Mouse (Mus musculus) liver, embryonic 11.5 days (tissue): ENCODE data around the gene Esr2. TPM values are rescaled to one million over a fixed set of nuclear protein-coding genes. Genes with fewer than 3 reads are reported as not detected.

Experiments
- ATAC-seq: fragments of 200-750 bp; cut with Nextera tagmentation; replicated peaks from 2 replicates; pipeline ENCODE4 v1.8.0; 2017; ENCODE audit warnings: moderate number of reproducible peaks, mild to moderate bottlenecking, moderate TSS enrichment, moderate library complexity; ENCODE audit not compliant: low FRiP score
- DNase-seq: peaks from one replicate; pipeline ENCODE4 v3.0.0-alpha.2; 2017; ENCODE audit warnings: low spot score
- H3K27ac ChIP-seq: fragments of 300-500 bp; sonication (generic); 2 replicates; pipeline ENCODE4 v1.5.1; 2014; ENCODE audit warnings: mild to moderate bottlenecking, low read depth, low read length, control low read depth
- H3K27me3 ChIP-seq: fragments of 300-500 bp; sonication (generic); replicated peaks from 2 replicates; pipeline ENCODE4 v1.6.1; 2014; ENCODE audit warnings: low read length, mixed read lengths; ENCODE audit not compliant: control insufficient read depth, insufficient read depth
- H3K36me3 ChIP-seq: fragments of 300-500 bp; sonication (generic); 2 replicates; pipeline ENCODE4 v1.6.1; 2014; ENCODE audit warnings: mild to moderate bottlenecking, low read length, moderate library complexity, mixed read lengths; ENCODE audit not compliant: control insufficient read depth, insufficient read depth
- H3K4me1 ChIP-seq: fragments of 300-500 bp; sonication (generic); replicated peaks from 2 replicates; pipeline ENCODE4 v1.6.1; 2014; ENCODE audit warnings: low read length, mixed read lengths; ENCODE audit not compliant: control insufficient read depth, insufficient read depth
- H3K4me2 ChIP-seq: fragments of 300-500 bp; sonication (generic); 2 replicates; pipeline ENCODE4 v1.6.1; 2014; ENCODE audit warnings: mild to moderate bottlenecking, control low read depth, moderate library complexity
- H3K4me3 ChIP-seq: fragments of 300-500 bp; sonication (generic); 2 replicates; pipeline ENCODE4 v1.5.1; 2014; ENCODE audit warnings: low read depth, low read length, control low read depth
- H3K9ac ChIP-seq: fragments of 300-500 bp; sonication (generic); 2 replicates; pipeline ENCODE4 v1.6.1; 2014; ENCODE audit warnings: low read depth, low read length, control low read depth
- H3K9me3 ChIP-seq: fragments of 300-500 bp; sonication (generic); 2 replicates; pipeline ENCODE4 v1.6.1; 2016; ENCODE audit warnings: low read length, inconsistent platforms, mixed read lengths; ENCODE audit not compliant: control insufficient read depth
- WGBS: fragments of 180-500 bp; shearing (Covaris S2); extraction: QIAGEN DNeasy Blood & Tissue Kit; methylation state at CpG from one replicate; pipeline ENCODE4 v1.1.7; 2014; 5-methylcytosine and 5-hydroxymethylcytosine counted together
- polyA plus RNA-seq: library from polyadenylated mRNA; unstranded; fragments of >200 nt; fragmentation: Nextera tagmentation; extraction: Ambion mirVana; gene quantifications from 2 replicates; pipeline ENCODE4 v1.2.1, GENCODE M21; 2014

Esr2 gene
- polyA plus RNA-seq, 1 experiment from 2014 or later = 0.15 TPM

DNA sequence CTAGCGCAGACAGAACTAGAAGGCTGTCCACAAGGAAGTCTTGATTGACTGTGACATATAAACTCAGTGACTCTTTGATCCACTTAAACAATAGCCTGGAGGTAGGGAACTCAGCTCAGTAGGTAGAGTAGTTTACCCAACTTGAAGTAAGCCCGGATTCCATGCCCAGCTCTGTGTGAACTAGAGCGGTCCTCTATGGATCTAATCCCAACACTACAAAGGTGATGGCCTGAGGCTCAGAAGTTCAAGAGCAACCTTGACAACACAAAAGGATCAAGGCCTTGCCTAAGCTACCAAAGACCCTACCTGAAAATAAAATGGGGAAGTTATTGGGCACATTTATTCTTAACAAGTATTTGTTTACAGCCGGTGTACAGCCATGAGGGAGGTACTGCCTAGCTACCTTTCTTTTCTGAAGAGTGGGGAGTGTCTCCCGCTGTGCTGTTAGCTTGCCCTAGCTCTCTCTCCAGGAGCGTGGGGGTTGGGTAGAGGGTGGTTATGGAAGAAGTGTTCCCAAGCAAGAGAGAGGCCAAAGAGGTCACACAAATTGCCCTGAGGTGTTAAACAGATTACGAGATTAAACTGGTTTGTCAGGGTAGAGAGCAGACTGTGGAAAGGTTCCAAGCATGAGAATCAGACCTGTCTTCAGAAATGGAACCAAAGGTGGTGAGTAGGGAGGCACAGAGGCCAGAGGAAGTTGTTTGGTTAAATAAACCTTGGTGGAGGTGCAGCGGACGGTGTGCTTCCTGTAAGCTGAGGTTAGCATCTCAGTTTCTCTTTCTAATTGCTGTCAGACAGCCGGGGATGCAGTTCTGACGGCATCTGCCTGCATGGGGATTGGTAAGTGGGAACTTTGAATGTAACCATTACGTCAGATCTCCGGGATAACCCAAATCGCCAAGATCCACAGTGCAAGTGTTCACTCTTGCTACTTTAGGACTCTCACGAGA, 90.8 kb downstream of the Esr2 start:
- H3K36me3 ChIP-seq = no peaks in the 10 kb centered on the region
- WGBS = 59% methylated on average over 15 of the region's 15 CpGs
- no peak overlapping the region for H3K27ac ChIP-seq
- H3K9me3 ChIP-seq = no peaks in the 10 kb centered on the region
- H3K4me2 ChIP-seq = no peak overlapping the region
- no peak overlapping the region for H3K4me3 ChIP-seq
- DNase-seq (no peak), ATAC-seq (no peak)
- no peaks in the 10 kb centered on the region for H3K4me1 ChIP-seq
- peaks cover 6% of the 10 kb centered on the region for H3K27me3 ChIP-seq
- H3K9ac ChIP-seq = no peak overlapping the region

DNA sequence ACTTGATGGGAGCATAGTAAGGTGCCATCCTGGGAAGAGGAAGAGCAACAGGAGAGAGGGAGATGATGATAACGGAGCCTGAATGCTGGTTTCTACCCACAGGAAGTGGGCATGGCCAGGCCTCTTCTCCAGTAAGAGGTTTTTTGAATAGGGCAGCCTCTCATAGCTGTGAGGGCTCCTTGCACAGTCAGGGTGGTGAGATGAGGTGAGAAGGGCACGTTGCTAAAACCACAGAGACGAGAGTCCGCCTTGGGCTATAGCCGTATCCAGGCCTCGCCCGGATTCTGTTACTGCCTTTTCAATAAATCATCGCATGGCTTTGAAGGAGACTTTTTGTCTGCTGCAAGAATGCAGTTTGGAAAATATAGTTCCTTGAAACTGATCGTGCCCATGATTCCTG, 92.0 kb downstream of the Esr2 start:
- Histone ChIP-seq H3K36me3 (no peaks in the 10 kb centered on the region), H3K9ac (no peak overlapping the region), H3K4me1 (no peaks in the 10 kb centered on the region), H3K4me2 (no peak overlapping the region), H3K27me3 (peaks cover 10% of the 10 kb centered on the region), H3K4me3 (no peak overlapping the region), H3K9me3 (no peaks in the 10 kb centered on the region), H3K27ac (no peak overlapping the region)
- DNase-seq = no peak
- 68% methylated on average over 9 of the region's 9 CpGs for WGBS
- no peak for ATAC-seq

DNA sequence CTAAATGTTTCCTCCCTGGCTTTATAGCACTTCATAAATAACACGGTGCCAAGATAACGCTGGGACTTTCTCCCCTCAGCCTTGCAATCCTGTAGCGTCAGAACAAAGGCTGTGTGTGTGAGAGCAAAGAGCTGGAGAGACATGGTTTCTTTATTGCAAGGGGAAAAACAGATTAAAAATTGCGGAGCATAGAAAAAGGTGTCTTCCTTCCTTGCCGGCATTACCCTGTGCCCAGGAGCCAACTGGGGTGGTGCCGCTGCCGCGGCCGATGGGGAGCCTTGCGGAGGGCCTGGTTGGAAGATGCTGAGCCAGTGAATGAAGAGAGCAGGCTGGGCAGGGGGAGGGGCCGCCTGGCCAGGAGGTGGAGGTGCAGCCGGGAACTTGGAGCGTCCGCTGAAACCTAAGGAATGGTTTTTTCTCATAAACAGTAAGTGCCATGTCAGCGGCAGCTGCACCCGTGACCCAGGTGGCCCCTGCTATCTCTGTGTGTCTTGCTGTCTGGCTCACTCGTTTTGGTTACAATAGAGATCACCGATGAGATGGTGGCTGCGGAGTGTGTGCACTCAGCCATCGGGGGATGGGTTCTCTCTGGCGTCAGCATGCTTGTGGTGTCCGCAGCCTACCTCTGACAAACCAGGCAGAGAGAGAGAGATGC, 95.4 kb downstream of the Esr2 start:
- DNase-seq (peak; percentile 45), ATAC-seq (no peak)
- H3K27me3 ChIP-seq = peaks cover 10% of the 10 kb centered on the region
- WGBS = 5% methylated on average over 22 of the region's 22 CpGs
- H3K36me3 ChIP-seq = no peaks in the 10 kb centered on the region
- H3K9ac ChIP-seq = no peak overlapping the region
- H3K4me3 ChIP-seq = no peak overlapping the region
- no peaks in the 10 kb centered on the region for H3K9me3 ChIP-seq
- peak overlapping the region; percentile 50 for H3K4me2 ChIP-seq
- H3K4me1 ChIP-seq = no peaks in the 10 kb centered on the region
- no peak overlapping the region for H3K27ac ChIP-seq

DNA sequence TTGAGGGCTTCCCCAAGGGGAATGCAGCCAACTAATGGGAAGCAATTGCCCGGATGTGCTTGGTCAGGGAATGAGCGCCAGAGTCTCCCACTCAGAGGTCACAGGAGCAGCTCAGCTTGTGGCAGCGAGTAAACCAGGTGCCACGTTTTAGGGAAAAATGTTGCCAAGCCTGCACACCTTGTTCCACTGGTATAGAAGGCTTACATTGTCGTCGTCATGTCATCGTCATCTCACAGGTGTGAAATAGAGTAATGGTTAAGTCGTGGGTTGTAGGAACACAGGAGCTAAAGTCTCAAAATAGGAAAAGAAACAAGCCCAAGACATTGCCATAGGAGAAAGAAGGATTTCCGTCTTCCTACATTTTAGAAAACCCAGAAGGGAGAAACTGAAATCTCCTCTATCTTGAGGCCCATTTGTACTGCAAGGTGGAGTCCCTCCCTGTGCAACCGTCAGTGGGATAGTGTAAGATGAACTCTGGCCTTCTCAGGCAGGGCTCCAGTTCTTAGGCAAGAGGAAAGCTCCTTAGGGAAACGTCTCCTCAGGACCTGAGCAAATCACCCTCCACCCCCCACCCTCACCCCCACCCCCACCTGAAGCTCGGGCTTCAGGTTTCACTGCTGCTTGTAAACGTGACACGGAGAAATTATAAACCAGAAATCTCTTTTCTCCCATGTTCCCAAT, 96.0 kb downstream of the Esr2 start:
- H3K4me2 ChIP-seq = peak overlapping the region; percentile 50
- no peak overlapping the region for H3K9ac ChIP-seq
- H3K27me3 ChIP-seq = peaks cover 10% of the 10 kb centered on the region
- no peak overlapping the region for H3K4me3 ChIP-seq
- DNase-seq = no peak
- H3K36me3 ChIP-seq = no peaks in the 10 kb centered on the region
- H3K4me1 ChIP-seq = no peaks in the 10 kb centered on the region
- no peak for ATAC-seq
- 38% methylated on average over 14 of the region's 14 CpGs for WGBS
- no peak overlapping the region for H3K27ac ChIP-seq
- no peaks in the 10 kb centered on the region for H3K9me3 ChIP-seq

DNA sequence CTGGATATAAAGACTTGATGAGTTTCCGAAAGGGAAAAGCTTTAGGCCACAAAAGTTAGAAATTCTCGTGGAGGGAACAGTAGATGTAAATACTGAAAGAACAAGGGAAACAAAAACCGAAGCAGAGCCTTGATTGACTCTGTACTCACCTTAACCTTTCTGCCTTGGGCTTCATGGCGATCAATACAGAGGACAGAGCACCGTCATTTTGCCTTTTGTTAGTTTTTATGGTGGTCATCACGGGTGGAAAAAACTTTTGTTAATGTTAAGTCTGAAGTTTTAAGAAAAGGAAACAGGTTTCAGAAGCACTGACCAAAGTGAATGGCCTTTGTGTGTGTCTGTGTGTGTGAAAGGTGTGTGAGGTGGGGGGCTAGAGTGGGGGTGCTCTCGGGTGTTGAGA, 103.1 kb downstream of the Esr2 start:
- no peaks in the 10 kb centered on the region for H3K4me1 ChIP-seq
- H3K9me3 ChIP-seq = no peaks in the 10 kb centered on the region
- no peak overlapping the region for H3K4me3 ChIP-seq
- DNase-seq (no peak), ATAC-seq (no peak)
- no peak overlapping the region for H3K9ac ChIP-seq
- H3K27ac ChIP-seq = no peak overlapping the region
- H3K27me3 ChIP-seq = no peaks in the 10 kb centered on the region
- 50% methylated on average over 7 of the region's 7 CpGs for WGBS
- H3K4me2 ChIP-seq = no peak overlapping the region
- H3K36me3 ChIP-seq = no peaks in the 10 kb centered on the region

DNA sequence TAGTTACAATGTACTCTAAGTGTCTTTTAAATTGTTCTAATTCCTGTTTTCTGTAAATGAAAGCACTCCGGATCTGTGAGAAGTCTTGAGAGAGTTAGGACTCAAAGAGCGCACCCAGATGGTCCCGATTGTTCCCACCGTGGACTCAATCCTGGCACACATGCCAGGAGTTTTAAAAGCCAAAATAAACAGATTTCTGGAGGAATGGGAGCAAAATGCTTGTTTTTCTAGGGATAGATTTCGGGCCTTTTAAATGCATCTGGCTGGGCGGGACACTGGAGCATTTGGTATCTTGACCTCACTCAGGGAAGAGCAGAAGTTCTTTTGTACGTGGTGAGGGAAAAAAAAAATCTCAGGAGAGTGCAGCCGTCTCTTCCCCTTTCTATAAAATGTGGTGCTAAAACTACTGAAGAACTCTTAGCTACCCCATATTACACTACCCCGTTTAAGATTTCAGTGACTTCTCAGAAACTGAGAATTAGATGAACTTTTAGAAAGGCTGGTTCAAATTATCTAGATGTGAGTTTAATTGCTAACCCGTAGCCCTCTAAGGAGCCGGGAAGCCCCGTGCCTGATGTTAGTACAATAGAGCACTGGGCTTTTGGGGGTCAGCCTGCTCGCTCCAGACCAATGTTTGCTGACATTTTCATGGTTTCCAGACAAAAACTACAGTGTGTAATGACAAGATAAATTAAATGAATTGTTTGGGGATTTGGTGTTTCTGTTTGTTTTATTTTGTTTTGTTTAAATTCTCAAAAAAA, 103.8 kb downstream of the Esr2 start:
- Histone ChIP-seq H3K9me3 (no peaks in the 10 kb centered on the region), H3K9ac (no peak overlapping the region), H3K4me1 (no peaks in the 10 kb centered on the region), H3K27ac (no peak overlapping the region), H3K36me3 (no peaks in the 10 kb centered on the region), H3K27me3 (no peaks in the 10 kb centered on the region), H3K4me3 (no peak overlapping the region), H3K4me2 (peak overlapping the region; percentile 23; the same call in 1 of the 2 replicates)
- ATAC-seq (no peak), DNase-seq (no peak)
- WGBS = 30% methylated on average over 13 of the region's 13 CpGs

DNA sequence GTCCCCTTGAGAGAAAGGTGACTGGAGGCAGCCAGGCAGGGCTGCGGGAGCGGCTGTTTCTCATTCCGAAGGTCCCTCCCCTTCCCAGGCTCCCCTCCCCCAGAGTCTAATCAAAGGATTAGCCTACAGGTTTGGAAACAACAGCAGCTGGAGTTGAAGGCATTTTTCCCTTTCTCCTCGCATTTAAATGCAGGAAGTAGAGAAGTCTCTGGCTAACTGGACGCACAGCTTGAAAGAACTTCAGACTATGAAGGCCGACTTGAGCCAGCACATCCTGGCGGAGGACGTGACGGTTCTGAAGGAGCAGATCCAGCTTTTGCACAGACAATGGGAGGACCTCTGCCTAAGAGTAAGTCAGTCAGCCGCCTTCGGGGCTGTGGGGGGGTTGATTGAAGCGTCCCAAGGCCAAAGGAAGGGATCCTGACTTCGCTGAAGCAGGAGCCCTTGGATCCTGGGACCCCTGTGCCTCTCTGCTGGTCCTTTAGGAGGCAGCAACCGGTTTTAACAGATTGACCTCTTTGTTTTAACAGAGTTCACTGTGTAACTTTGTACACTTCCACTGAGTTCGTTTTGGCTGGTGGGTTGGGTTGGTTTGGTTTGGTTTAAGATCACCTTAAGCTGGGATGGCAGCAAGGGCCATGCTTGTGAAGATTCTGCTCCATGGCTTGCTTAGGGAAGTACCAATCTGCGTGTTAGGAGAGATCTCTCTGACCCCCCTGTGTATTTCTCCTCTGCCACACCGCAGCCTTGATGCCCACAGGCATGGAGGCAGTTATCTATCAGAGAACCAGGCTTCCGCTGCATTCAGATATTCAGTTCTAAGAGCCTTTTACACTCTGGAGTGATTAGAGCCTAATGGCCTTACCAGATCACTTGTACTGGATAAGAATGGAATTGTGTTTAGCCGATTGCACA, 104.9 kb downstream of the Esr2 start:
- no peak overlapping the region for H3K27ac ChIP-seq
- WGBS = 20% methylated on average over 19 of the region's 19 CpGs
- H3K9me3 ChIP-seq = no peaks in the 10 kb centered on the region
- no peaks in the 10 kb centered on the region for H3K4me1 ChIP-seq
- 0 out of 2 replicates have a peak overlapping the region, but pooled peaks have one; percentile 2 for H3K4me3 ChIP-seq
- no peak overlapping the region for H3K9ac ChIP-seq
- peak overlapping the region; percentile 36; the same call in 1 of the 2 replicates for H3K4me2 ChIP-seq
- H3K36me3 ChIP-seq = no peaks in the 10 kb centered on the region
- H3K27me3 ChIP-seq = no peaks in the 10 kb centered on the region
- DNase-seq (peak; percentile 33), ATAC-seq (no peak)
